Comparison of ENCODE assay signal across 9 mouse cellular contexts in genomic region chr17:12755146-12755545, GRCm38 (mm10). TPM values are rescaled to one million over a fixed set of nuclear protein-coding genes. Genes with fewer than 3 reads are reported as not detected.
A peak's percentile ranks its signal among the peaks of the same experiment; 100 is the strongest.
DNase-seq lines count a peak whose midpoint lies in the region; ATAC-seq lines count a peak whose summit lies in the region.
"Had no signal": no experiment of that assay in that cellular context is flagged by ENCODE, and none has a peak within 500 bp of the region (broad histone marks: within the 10 kb centered on the region; RNA-seq: fewer than 3 reads in every experiment).

No protein-coding gene starts in this region.

- WGBS in heart, embryonic 10.5 days, result 73% methylated on average over 4 of the region's 4 CpGs
- 38% methylated on average over 4 of the region's 4 CpGs for WGBS in liver, embryonic 12.5 days (ENCODE audit: insufficient replicate concordance)

- no peaks in the 10 kb centered on the region for H3K9me3 ChIP-seq in heart, embryonic 10.5 days
- H3K9me3 ChIP-seq in liver, embryonic 12.5 days (replicated peaks), result no peaks in the 10 kb centered on the region

- no peak overlapping the region for H3K4me2 ChIP-seq in liver, embryonic 12.5 days

- peaks cover 95% of the 10 kb centered on the region for H3K4me1 ChIP-seq in heart, embryonic 10.5 days
- peaks cover 90% of the 10 kb centered on the region for H3K4me1 ChIP-seq in liver, embryonic 12.5 days

- peak; percentile 40; the same call in 1 of the 2 replicates for ATAC-seq in liver, embryonic 12.5 days
- peak; percentile 42 to 52 for ATAC-seq in hematopoietic stem cell, adult 5-6 weeks (replicated peaks in 1 of 2; ENCODE audit: insufficient read depth in 1 of 2, low FRiP score in 2 of 2, low TSS enrichment in 1 of 2, low read depth in 1 of 2, poor library complexity in 2 of 2, severe bottlenecking in 2 of 2)
- ATAC-seq in neutrophil, adult 5-6 weeks (ENCODE audit: extremely low read depth, insufficient number of reproducible peaks, low FRiP score, poor library complexity, severe bottlenecking), result peak; percentile 31

- no peak overlapping the region; the same call in 1 of the 2 replicates for H3K27ac ChIP-seq in heart, embryonic 10.5 days
- H3K27ac ChIP-seq in liver, embryonic 12.5 days, result no peak overlapping the region
- H3K27ac ChIP-seq: liver, embryonic 14.5 days had no signal

- no peak overlapping the region for H3K9ac ChIP-seq in liver, embryonic 12.5 days
- H3K9ac ChIP-seq: liver, embryonic 14.5 days had no signal

- DNase-seq in heart, embryonic 10.5 days (ENCODE audit: low spot score), result no peak
- no peak for DNase-seq in heart, adult 18-20 months
- DNase-seq in liver, result no peak
- DNase-seq in retina, embryonic 14.5 days (ENCODE audit: low spot score), result no peak
- DNase-seq in frontal cortex, postnatal 14 days (ENCODE audit: low spot score in 2 of 2), result no peak

- H3K27me3 ChIP-seq in heart, embryonic 10.5 days (ENCODE audit: insufficient read depth, poor library complexity, severe bottlenecking), result no peaks in the 10 kb centered on the region
- H3K27me3 ChIP-seq in liver, embryonic 12.5 days (replicated peaks), result no peaks in the 10 kb centered on the region

- H3K36me3 ChIP-seq in heart, embryonic 10.5 days, result peaks cover 73% of the 10 kb centered on the region
- peaks cover 14% of the 10 kb centered on the region for H3K36me3 ChIP-seq in liver, embryonic 12.5 days

- H3K4me3 ChIP-seq in heart, embryonic 10.5 days, result peak overlapping the region; percentile 22; the same call in 1 of the 2 replicates
- H3K4me3 ChIP-seq in liver, embryonic 12.5 days, result no peak overlapping the region

RNA-seq across cellular contexts. Expression of gene Igf2r, which starts 14.3 kb away (rescaled TPM):
- polyA plus RNA-seq in heart, embryonic 10.5 days (2016; fragmentation: Nextera tagmentation; extraction: Ambion mirVana), result 141 and 272 TPM in 2 replicates
- 100 to 1,000 TPM; 111 to 115 TPM for total RNA-seq in heart, adult 18-20 months (2021)
- polyA plus RNA-seq in liver, embryonic 12.5 days (2016; fragmentation: Nextera tagmentation; extraction: Ambion mirVana), result 24.7 and 25.3 TPM in 2 replicates
- total RNA-seq in hematopoietic stem cell, adult 5-6 weeks (2017), result 17.5 and 24.6 TPM in 2 replicates
- total RNA-seq in neutrophil, adult 5-6 weeks (2017), result 19.9 and 20.5 TPM in 2 replicates
